Mouse (Mus musculus) midbrain, embryonic 16.5 days (tissue): ENCODE data around the gene Tmem8b. TPM values are rescaled to one million over a fixed set of nuclear protein-coding genes. Genes with fewer than 3 reads are reported as not detected.

Source experiments
- ATAC-seq: fragments of 200-750 bp; cut with Nextera tagmentation; 2 replicates; pipeline ENCODE4 v1.8.0; 2017; ENCODE audit warnings: moderate TSS enrichment
- H3K27ac ChIP-seq: fragments of 300-500 bp; sonication (generic); 2 replicates; pipeline ENCODE4 v1.5.1; 2014; ENCODE audit warnings: mild to moderate bottlenecking, low read length, mixed read lengths
- H3K27me3 ChIP-seq: fragments of 300-500 bp; sonication (generic); 2 replicates; pipeline ENCODE4 v1.6.1; 2014; ENCODE audit warnings: low read depth, low read length, mixed read lengths; ENCODE audit not compliant: control insufficient read depth, insufficient read depth
- H3K36me3 ChIP-seq: fragments of 300-500 bp; sonication (generic); 2 replicates; pipeline ENCODE4 v1.6.1; 2014; ENCODE audit warnings: mild to moderate bottlenecking, low read length, moderate library complexity, mixed read lengths; ENCODE audit not compliant: control insufficient read depth, insufficient read depth
- H3K4me1 ChIP-seq: fragments of 300-500 bp; sonication (generic); 2 replicates; pipeline ENCODE4 v1.6.1; 2014; ENCODE audit warnings: mild to moderate bottlenecking, low read length, mixed read lengths; ENCODE audit not compliant: control insufficient read depth, insufficient read depth
- H3K4me2 ChIP-seq: fragments of 300-500 bp; sonication (generic); 2 replicates; pipeline ENCODE4 v1.6.1; 2014; ENCODE audit warnings: mild to moderate bottlenecking, low read length, mixed read lengths
- H3K4me3 ChIP-seq: fragments of 300-500 bp; sonication (generic); 2 replicates; pipeline ENCODE4 v1.5.1; 2014; ENCODE audit warnings: low read depth, mild to moderate bottlenecking, low read length, moderate library complexity, mixed read lengths
- H3K9ac ChIP-seq: fragments of 300-500 bp; sonication (generic); 2 replicates; pipeline ENCODE4 v1.6.1; 2014; ENCODE audit warnings: low read depth, low read length, mixed read lengths
- H3K9me3 ChIP-seq: fragments of 300-500 bp; sonication (generic); replicated peaks from 2 replicates; pipeline ENCODE4 v1.6.1; 2014; ENCODE audit warnings: mild to moderate bottlenecking, low read length, mixed read lengths; ENCODE audit not compliant: control insufficient read depth, poor library complexity, severe bottlenecking
- WGBS: fragments of 180-500 bp; shearing (Covaris S2); extraction: QIAGEN DNeasy Blood & Tissue Kit; methylation state at CpG from one replicate; pipeline ENCODE4 v1.1.7; 2014; 5-methylcytosine and 5-hydroxymethylcytosine counted together
- polyA plus RNA-seq: library from polyadenylated mRNA; unstranded; fragments of >200 nt; fragmentation: Nextera tagmentation; extraction: Ambion mirVana; gene quantifications from 2 replicates; pipeline ENCODE4 v1.2.1, GENCODE M21; 2015

Gene Tmem8b
- 14.9 and 15.8 TPM in 2 replicates for polyA plus RNA-seq

- H3K27me3 ChIP-seq, result peaks cover 3% of the 10 kb centered on the region; the same call in 1 of the 2 replicates
- peaks cover 39% of the 10 kb centered on the region for H3K4me1 ChIP-seq
- H3K4me2 ChIP-seq, result peak within 1 kb of the TSS; percentile 95
- peak within 1 kb of the TSS; percentile 92 for H3K4me3 ChIP-seq
- peak; percentile 94 for ATAC-seq
- H3K36me3 ChIP-seq, result no peaks in the 10 kb centered on the region
- under 1% methylated on average over 31 of the region's 41 CpGs for WGBS
- peak within 1 kb of the TSS; percentile 98 for H3K9ac ChIP-seq
- H3K27ac ChIP-seq, result peak within 1 kb of the TSS; percentile 73
- no peaks in the 10 kb centered on the region for H3K9me3 ChIP-seq
Observed at GRCm38 (mm10) chr4:43668782-43669427, at the start of gene Tmem8b, which contains the start of gene Fam221b. Gene Tmem8b, plus strand, starts transcription at chr4:43668971. Gene Fam221b, minus strand, starts transcription at chr4:43669145.

- Histone ChIP-seq H3K4me1 (no peaks in the 10 kb centered on the region), H3K27me3 (no peaks in the 10 kb centered on the region), H3K9ac (no peak overlapping the region), H3K36me3 (no peaks in the 10 kb centered on the region), H3K4me2 (no peak overlapping the region), H3K9me3 (0 out of 2 replicates have a peak, but pooled peaks cover 6% of the 10 kb centered on the region), H3K27ac (no peak overlapping the region), H3K4me3 (no peak overlapping the region)
- ATAC-seq, result no peak
- WGBS, result 85% methylated on average over 4 of the region's 4 CpGs
Observed at GRCm38 (mm10) chr4:43620146-43620778, 48.5 kb upstream of the Tmem8b start.

GRCm38 (mm10) chr4:43629106-43629817, 39.5 kb upstream of the Tmem8b start:
- ATAC-seq, result no peak
- WGBS, result 35% methylated on average over 20 of the region's 20 CpGs
- Histone ChIP-seq H3K27me3 (no peaks in the 10 kb centered on the region), H3K36me3 (no peaks in the 10 kb centered on the region), H3K4me2 (peak overlapping the region; percentile 7; the same call in 1 of the 2 replicates), H3K4me3 (no peak overlapping the region), H3K4me1 (peaks cover 25% of the 10 kb centered on the region), H3K9ac (0 out of 2 replicates have a peak overlapping the region, but pooled peaks have one; percentile 13), H3K27ac (no peak overlapping the region), H3K9me3 (0 out of 2 replicates have a peak, but pooled peaks cover 9% of the 10 kb centered on the region)

GRCm38 (mm10) chr4:43630030-43630581, 38.7 kb upstream of the Tmem8b start:
- Histone ChIP-seq H3K9me3 (0 out of 2 replicates have a peak, but pooled peaks cover 4% of the 10 kb centered on the region), H3K4me2 (peak overlapping the region; percentile 89), H3K27me3 (no peaks in the 10 kb centered on the region), H3K36me3 (no peaks in the 10 kb centered on the region), H3K4me1 (peaks cover 25% of the 10 kb centered on the region), H3K27ac (peak overlapping the region; percentile 82), H3K9ac (peak overlapping the region; percentile 91; the same call in 1 of the 2 replicates), H3K4me3 (peak overlapping the region; percentile 11; the same call in 1 of the 2 replicates)
- ATAC-seq, result peak; percentile 81
- 0% methylated on average over 5 of the region's 5 CpGs for WGBS

GRCm38 (mm10) chr4:43630671-43631045, 38.1 kb upstream of the Tmem8b start:
- WGBS, result 12% methylated on average over 5 of the region's 5 CpGs
- no peaks in the 10 kb centered on the region for H3K36me3 ChIP-seq
- peaks cover 25% of the 10 kb centered on the region for H3K4me1 ChIP-seq
- ATAC-seq, result peak; percentile 21
- H3K9ac ChIP-seq, result peak overlapping the region; percentile 91
- 0 out of 2 replicates have a peak, but pooled peaks cover under 1% of the 10 kb centered on the region for H3K9me3 ChIP-seq
- no peak overlapping the region for H3K4me3 ChIP-seq
- peak overlapping the region; percentile 82 for H3K27ac ChIP-seq
- H3K27me3 ChIP-seq, result no peaks in the 10 kb centered on the region
- peak overlapping the region; percentile 89 for H3K4me2 ChIP-seq

GRCm38 (mm10) chr4:43631046-43631955, 37.5 kb upstream of the Tmem8b start, which contains the start of gene Npr2:
Gene Npr2, plus strand, starts transcription at chr4:43631935.
- no peaks in the 10 kb centered on the region for H3K9me3 ChIP-seq
- H3K4me2 ChIP-seq, result peak within 1 kb of the TSS; percentile 89
- H3K36me3 ChIP-seq, result no peaks in the 10 kb centered on the region
- peak within 1 kb of the TSS; percentile 82 for H3K27ac ChIP-seq
- peak within 1 kb of the TSS; percentile 64 for H3K4me3 ChIP-seq
- H3K9ac ChIP-seq, result peak within 1 kb of the TSS; percentile 91
- 1% methylated on average over 40 of the region's 70 CpGs for WGBS
- peaks cover 25% of the 10 kb centered on the region for H3K4me1 ChIP-seq
- no peaks in the 10 kb centered on the region for H3K27me3 ChIP-seq
- ATAC-seq, result peak; percentile 50

- ATAC-seq, result peak; percentile 30; the same call in 1 of the 2 replicates
Observed at GRCm38 (mm10) chr4:43631956-43632920, 36.5 kb upstream of the Tmem8b start.

More at GRCm38 (mm10) chr4:43631956-43632920, 36.5 kb upstream of the Tmem8b start:
- Histone ChIP-seq H3K36me3 (no peaks in the 10 kb centered on the region), H3K4me1 (peaks cover 25% of the 10 kb centered on the region), H3K4me2 (peak overlapping the region; percentile 89), H3K27ac (peak overlapping the region; percentile 82), H3K9ac (peak overlapping the region; percentile 91), H3K4me3 (peak overlapping the region; percentile 64), H3K27me3 (no peaks in the 10 kb centered on the region), H3K9me3 (no peaks in the 10 kb centered on the region)
- 42% methylated on average over 42 of the region's 42 CpGs for WGBS
